Mouse (Mus musculus) heart, postnatal 25 days (tissue): ENCODE data around the gene Wfdc3. TPM values are rescaled to one million over a fixed set of nuclear protein-coding genes. Genes with fewer than 3 reads are reported as not detected.

Experiments
- DNase-seq: peaks from one replicate; pipeline ENCODE4 v3.0.0; 2022; ENCODE audit warnings: low spot score
- intact Hi-C: fragments of 180-260 bp; cut with DNase I; formaldehyde crosslinking; loops from one replicate; pipeline ENCODE4 v1.15.1; 2025
- total RNA-seq, 2 experiments: library from RNA; stranded (reverse); gene quantifications; 2 replicates each; pipeline ENCODE4 v1.2.3; 2021

The Wfdc3 gene
- total RNA-seq = under 1 TPM; 0.28 to 0.29 TPM

DNA sequence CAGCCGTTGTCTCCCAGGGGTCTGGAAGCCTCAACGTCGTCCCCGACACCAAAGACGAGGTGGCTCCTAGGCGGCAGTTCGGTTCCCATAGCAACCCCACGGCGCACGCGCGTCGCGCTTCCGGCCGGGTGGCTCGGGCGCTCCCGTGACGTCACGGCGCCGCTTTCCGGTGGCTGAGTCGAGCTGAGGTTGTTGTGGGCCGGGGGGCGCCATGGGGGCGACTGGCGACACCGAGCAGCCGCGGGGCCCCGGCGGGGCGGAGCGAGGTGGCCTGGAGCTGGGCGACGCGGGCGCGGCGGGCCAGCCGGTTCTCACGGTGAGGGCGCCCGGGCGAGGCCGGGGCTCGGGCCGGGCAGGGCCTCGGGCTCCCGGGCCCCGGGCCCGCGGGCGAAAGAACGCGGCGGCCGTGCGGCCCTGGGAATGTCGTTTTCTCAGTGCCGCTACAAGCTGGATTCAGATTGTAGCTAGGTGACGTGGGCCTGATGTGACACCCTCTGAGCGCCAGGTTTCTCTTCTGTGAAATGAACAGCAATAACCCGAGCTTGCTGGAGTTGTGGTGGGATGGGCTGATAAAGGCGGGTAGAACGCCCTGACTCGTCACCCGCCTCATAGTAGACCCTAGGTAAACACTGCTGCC is at the start of gene Wfdc3, which contains the start of gene Dnttip1:
Gene Wfdc3, minus strand, starts transcription at position 89 of the 637 bp plus-strand sequence.
Gene Dnttip1, plus strand, starts transcription at position 141 of the 637 bp plus-strand sequence.
- DNase-seq = peak; percentile 86
- intact Hi-C loops = no loop called here

DNA sequence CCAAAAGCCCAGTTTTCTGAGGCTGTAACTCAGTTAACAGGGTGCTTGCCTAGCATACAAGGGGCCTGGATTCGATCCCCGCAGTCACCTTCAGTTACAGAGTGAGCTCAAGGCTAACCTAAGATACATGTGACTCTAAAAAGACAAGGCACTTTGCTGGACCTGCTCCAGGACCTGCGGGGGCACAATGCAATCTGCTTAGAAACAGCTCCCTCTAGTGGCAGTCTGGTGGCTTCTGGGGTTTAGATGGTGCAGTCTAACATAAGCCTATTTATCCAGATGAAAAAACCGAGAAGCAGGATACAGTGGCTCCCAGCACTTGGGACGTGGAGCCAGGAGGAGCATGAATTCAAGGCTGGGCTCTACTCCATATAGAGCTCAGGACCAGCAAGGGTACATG is 48.6 kb upstream of the Wfdc3 start:
- peak; percentile 47 for DNase-seq
- intact Hi-C loops = loop anchor here (5.0 kb wide), 1 partner anchor 117 kb away; no protein-coding TSS in a partner anchor

DNA sequence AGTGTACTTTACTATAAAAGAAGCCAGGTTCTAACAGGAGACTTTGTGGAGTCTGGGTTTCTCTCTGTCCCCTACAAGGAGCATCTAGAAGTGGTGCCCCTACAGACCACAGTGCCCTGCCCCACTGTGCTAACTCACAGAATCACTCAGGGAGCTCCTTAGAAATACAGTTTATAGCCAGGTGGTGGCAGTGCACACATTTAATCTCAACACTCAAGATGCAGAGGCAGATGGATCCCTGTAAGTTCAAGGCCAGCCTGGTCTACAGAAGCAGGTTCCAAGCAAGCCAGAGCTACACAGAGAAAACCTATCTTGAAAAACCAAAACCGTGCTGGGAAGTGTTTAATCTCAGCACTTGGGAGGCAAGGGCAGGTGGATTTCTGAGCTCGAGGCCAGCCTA is 48.0 kb upstream of the Wfdc3 start:
- intact Hi-C loops = loop anchor here (5.0 kb wide), 1 partner anchor 116 kb away; no protein-coding TSS in a partner anchor
- DNase-seq = no peak

DNA sequence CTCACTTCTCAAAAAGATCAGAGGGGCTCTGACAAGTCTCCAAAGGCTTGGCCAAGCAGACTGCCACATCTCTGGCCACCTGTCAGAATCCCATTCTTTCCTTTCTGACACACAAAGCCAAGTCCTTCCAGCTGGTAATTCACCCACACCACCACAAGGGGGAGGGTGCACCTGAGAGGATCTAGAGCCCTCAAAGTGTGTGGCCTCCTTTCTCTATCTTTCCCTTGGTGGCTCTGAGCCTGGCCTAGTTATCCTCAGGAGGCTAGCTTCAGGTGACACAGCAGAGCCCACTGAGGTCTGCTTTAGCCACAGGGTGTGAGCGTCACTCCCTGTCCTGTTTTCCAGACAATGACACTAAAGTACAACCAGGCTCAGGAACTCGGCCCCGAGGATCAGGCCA is 47.5 kb upstream of the Wfdc3 start:
- no peak for DNase-seq
- intact Hi-C loops = loop anchor here (5.0 kb wide), 1 partner anchor 116 kb away; no protein-coding TSS in a partner anchor

DNA sequence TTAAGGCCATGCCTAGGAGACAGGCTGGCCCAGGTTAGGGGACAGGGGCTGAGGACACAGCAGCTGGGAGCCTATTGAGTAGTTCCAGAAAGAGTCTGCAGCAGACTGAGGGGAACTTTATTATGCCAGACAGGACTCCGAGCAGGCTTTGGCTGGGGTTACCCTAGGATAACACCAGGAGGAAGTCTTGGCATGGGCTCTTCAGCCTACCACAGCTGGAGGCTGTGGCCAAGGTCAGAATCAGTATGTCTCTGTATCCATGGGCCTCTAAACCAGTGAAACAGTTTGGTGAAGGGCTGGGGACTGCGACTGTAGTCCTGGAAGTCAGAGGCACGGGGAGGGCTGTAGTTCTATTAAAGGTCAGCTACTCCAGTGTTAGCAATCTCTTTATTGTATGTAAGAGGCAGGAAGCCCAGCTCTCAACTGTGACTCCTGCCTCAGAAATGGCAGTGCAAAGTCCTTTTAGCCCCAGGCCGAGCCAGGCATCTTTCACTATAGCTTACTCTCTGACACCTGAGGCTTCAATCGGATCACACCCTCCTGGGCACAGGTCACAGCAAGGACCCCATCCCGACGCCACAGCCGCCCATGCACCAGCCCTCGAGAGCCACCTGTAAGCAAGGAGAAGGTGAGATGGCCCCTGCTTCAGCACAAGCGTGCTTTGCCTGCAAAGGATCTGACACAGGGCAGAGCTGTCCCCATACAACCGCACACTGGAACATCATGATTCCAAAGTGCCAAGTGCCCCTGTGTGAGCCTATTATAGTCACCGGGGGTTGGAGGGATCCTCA is 46.9 kb upstream of the Wfdc3 start:
- intact Hi-C loops = loop anchor here (5.0 kb wide), 1 partner anchor 115 kb away; no protein-coding TSS in a partner anchor
- no peak for DNase-seq

DNA sequence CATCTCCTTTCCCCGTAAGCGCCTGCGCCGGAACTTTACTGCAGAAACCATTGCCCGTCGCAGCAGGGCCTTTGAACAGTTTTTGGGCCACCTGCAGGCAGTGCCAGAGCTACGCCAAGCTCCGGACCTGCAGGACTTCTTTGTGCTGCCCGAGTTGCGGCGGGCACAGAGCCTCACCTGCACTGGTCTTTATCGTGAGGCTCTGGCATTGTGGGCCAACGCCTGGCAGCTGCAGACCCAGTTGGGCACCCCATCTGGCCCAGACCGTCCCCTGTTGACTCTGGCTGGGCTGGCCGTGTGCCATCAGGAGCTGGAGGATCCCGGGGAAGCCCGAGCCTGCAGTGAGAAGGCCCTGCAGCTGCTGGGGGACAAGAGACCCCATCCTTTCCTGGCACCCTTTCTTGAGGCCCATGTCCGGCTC is 46.1 kb upstream of the Wfdc3 start:
- DNase-seq = no peak
- intact Hi-C loops = loop anchor here (5.0 kb wide), 1 partner anchor 115 kb away; no protein-coding TSS in a partner anchor

DNA sequence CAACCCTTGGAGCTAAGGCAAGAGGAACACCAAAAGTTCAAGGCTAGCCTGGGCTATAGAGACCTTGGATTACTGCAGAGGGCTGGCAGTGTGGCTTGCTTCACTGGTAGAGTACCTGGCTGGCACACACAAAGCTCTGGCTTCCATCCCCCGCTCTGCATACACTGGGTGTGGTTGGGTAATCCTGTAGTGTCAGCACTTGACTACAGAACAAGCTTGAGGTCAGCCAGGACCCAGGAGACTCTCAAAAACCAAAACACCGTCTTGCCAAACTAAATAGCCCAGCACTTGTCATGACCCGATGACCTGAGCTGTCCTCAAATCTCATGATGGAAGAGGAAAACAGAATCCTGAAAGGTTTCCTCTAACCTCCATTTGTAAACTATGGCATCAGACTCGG is 44.7 kb upstream of the Wfdc3 start:
- no peak for DNase-seq
- intact Hi-C loops = loop anchor here (5.0 kb wide), 1 partner anchor 113 kb away; no protein-coding TSS in a partner anchor

DNA sequence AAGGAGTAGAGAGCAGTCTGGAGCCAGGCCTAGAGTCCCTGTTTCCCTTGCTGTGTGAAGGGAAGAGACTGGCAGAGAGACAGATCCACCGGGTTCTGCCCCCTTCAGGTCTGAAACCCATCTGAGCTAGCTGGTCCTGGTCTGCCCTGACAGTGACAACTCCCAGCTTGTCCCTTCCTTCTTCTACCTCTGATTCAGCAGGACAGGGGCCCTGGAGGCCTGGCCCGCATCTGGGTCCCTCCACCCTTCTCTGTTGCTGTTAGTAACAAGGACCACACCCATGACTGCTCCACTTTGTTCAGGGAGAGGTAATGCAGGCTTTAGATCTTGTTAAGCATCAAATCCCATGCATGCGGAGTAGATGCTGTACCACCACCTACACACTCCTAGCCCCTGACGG is 42.7 kb upstream of the Wfdc3 start:
- intact Hi-C loops = no loop called here
- no peak for DNase-seq

DNA sequence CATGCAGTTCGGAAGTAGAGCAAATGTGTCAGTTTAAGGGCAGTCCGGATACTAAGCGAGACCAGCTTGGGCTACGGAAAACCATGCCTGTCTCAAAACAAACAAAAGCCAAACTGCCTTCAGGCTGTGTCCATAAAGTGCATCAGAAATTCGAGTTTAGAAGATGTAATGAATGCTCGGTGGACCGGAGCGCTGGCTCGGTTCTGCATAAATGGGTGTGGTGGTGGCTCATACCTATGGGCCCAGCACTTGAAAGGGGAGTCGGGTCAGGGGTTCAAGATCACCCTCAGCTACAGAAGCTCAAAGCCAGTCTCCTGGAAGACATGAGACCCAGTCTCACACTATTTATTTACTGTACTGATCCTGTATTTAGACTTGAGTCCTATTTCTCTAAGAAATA is 42.0 kb upstream of the Wfdc3 start:
- no peak for DNase-seq
- intact Hi-C loops = no loop called here

DNA sequence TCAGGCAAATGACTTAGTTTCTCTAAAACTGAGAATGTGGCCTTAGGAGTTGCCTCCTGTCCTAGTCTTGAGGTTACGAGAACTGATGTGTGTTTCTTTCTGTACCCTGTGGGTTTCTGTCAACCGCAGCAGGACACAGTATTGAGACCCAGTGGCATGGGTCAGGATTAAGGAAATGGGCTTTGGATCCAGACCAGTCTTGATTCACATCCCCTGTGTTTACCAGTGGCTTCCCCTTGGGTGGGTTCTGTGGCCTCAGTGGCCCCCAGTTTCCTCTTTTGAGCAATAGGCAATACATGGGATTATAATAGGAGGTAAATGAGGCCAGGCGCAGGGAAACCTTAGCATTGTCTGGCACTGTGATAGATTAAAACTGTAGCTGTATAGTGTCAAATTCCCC is 41.3 kb upstream of the Wfdc3 start:
- intact Hi-C loops = no loop called here
- DNase-seq = no peak

DNA sequence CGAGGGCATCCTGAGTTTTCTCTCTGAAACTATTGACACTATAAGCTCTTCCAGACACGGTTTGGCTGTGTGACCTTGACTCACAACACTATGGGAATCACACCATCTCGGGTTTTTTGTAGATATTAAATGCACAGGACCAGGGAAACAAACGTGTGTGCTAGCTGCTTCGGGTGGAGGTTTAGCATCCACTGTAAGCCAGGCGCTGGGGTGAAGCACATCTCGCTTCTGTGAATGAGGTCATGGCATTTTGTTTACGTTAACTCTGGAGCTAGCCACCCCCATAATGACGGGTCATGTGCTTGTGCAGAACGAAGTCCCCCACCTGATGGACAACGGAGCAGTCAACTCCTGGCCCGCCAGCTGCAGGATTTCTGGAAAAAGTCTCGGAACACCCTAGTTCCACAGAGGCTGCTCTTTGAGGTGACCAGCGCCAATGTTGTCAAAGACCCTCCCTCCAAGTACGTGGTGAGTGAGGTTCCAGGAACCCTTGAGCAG is 40.7 kb upstream of the Wfdc3 start:
- intact Hi-C loops = no loop called here
- no peak for DNase-seq

DNA sequence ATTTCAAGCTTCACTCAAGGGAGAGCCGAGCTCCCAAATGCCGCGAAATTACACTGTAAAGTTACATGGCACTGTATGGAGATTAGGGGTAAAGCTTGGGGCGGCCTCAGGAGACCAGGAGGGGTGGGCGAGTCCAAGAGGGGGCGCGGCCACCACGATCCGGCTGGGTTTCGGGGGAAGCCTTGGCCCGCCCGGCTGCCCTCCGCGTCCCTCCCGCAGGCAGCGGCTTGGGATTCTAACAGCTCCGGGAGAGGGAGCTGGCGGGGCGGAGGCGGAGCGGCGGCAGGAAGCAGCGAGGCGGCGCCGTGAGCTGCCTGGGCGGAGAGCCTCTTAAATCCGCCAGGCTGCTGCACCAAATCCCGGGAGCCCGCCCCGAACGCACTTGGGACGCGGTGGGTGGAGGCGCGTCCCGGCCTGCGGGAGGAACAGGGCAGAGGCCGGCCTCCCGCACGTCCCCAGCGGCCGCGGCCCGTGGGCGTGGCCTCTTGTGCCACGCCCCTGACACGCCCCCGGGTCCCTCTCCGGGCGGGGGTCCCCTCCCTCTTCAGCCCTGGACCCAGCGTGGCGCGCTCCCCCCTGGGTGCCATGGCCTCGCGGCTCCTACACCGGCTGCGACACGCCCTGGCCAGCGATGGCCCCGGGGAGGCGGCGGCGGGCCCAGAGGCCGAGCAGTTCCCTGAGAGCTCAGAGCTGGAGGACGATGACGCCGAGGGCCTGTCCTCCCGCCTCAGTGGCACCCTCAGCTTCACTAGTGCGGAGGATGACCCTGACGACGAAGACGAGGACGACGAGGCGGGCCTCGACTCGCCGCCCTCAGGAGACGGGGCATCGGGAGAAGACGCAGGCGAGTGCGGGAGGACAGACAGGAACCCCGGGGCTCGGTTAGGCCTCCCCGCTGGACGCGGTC is 40.0 kb upstream of the Wfdc3 start, which contains the start of gene Snx21:
Gene Snx21, plus strand, starts transcription at position 343 of the 907 bp plus-strand sequence.
- DNase-seq = peak; percentile 92
- intact Hi-C loops = no loop called here

DNA sequence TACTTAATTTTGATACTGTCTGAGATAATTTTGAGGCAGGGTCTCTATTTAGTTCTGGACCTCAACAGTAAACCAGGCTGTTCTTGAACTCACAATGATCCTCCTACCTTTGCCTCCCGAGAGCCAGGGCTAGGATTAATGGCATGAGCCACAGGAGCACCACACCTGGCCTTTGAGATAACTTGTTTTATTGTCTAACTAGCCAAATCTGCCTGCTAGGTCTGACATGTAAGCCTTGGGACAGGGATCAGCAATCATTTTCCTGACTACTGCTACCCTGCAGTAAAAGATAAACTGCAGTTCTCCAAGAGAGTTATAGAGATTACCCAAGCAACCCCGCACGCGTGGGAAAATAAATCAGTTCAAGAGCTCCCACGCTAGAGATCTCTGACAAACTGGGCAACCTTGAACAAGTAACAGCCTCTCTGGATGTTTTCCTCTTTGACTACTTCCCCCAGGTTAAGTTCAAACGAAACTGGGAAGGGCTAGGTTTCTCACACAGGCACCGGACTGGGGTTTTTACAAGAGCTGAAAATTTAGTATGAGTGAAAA is 39.2 kb upstream of the Wfdc3 start:
- intact Hi-C loops = no loop called here
- DNase-seq = no peak

DNA sequence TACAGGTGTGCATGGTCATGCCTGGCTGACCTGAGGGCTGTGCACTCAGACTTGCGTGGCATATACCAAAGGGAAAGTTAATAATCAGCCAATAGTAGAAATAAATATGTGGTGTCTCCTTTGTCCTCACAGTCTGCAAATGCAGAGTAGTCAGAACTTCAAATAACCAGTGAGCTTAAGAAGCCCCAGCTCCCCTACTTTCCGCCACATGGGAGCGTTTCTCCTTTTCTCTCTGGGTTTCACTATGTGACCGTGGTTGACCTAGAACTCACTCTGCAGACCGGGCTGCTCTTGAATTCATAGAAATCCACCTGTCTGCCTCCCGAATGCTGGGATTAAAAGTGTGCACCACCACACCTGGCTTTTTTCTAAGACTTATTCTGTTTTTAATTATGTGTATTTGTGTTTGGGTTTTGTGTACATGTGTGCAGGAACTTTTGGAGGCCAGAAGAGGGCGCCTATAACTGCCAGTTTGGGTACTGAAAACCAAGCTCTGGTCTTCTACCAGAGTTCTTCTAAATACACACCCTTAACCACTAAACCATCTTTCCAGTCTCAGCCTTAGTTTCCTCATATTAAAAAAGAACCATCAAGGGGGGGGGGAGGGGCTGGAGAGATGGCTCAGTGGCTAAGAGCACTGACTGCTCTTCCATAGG is 38.3 kb upstream of the Wfdc3 start:
- intact Hi-C loops = no loop called here
- DNase-seq = no peak

DNA sequence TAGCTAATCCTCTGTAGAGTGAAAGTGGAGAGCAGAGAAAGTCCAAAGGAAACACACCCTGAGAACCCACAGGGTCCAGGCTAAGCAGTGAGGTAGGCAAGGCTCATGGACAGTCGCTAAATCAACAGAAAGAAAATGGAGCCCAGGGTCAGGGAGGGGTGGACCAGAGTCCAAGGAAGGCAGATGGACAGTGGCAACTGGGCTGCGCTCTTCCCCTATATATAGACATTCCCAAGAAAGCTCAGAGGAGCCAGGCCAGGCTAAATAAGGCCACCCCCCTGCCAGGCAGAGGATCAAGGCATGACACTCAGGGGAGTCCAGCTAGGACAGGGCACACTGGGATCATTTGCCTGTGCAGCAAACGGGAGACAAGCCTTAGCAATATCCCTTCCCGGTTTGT is 36.1 kb upstream of the Wfdc3 start:
- no peak for DNase-seq
- intact Hi-C loops = no loop called here

DNA sequence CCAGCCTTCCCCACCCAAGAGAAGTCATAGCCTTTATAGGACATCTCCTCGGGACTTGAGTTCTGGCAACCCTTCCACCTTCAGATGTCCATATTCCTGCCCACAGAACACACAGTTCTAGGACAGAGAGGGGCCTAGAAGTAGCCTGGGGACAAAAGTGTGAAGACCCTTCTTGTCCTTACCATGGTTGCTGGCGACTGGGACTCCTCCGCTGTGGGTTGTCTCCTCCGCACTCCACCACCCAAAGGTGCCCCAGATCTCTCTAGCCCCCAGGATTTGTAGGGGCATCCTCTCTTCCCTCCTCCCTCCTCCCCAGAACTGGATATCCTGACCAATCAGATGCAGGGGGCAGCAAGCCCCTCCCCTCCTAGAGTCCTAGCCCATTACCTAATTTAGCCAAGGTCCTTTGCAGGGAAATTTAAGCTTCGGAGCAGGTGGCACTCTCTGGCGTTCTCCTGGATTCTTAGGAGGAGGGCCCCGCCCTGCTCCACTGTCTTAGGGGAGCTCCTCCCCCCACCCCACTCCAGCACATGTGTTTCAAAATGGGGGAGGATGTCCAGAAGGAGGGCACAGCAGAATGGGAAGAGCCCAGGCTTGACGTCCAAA is 33.9 kb upstream of the Wfdc3 start, which contains the start of gene Tnnc2:
Gene Tnnc2, minus strand, starts transcription at position 487 of the 606 bp plus-strand sequence.
- DNase-seq = no peak

DNA sequence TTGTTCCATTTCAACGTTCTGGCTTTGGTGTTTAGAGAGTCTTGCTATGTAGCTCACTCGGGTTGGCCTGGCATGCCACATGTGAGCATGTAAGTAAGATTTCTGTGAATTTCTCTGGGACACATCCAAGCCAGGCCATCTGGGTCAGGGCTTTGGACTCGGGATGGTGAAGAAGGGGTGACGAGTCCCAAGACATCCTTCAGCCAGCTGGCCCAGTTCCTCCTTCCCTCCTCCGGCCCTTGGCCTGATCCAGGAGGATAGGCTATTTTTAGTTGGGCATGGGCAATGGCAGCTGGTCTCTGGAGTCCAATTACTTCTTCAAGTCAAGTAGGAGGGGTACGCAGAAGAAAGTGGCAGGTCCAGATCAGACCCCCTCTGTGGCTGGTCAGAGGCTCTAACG is 33.1 kb upstream of the Wfdc3 start:
- no peak for DNase-seq
- intact Hi-C loops = no loop called here

More for the DNA sequence above, 33.9 kb upstream of the Wfdc3 start, which contains the start of gene Tnnc2:
- intact Hi-C loops = no loop called here

DNA sequence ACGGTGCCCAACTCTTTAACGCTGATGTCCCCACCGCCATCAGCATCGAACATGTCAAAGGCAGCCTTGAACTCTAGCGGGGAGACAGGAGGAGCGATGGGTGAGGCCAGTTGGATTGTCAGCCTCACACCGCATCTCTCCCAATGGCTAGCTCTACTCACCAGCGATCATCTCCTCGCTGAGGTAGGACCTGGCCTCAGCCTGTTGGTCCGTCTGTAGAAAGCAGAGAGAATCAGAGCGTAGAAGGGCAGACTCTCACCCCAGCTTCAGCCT is 32.2 kb upstream of the Wfdc3 start:
- DNase-seq = no peak
- intact Hi-C loops = no loop called here
